In genomic region chr15:80501106-80502096, GRCm38 (mm10) we compare ENCODE assay signal across 22 mouse cellular contexts.
DNase-seq lines count a peak whose midpoint lies in the region; ATAC-seq and TF ChIP-seq lines count a peak whose summit lies in the region.
"Had no signal": no experiment of that assay in that cellular context is flagged by ENCODE, and none has a peak within 500 bp of the region (broad histone marks: within the 10 kb centered on the region; RNA-seq: fewer than 3 reads in every experiment).

No protein-coding gene starts in this region.

- H3K4me1 ChIP-seq in heart, adult 2 months (ENCODE audit: control insufficient read depth, insufficient read depth, low read length) = no peaks in the 10 kb centered on the region
- H3K4me1 ChIP-seq: kidney, embryonic 15.5 days had no signal

- TF ChIP-seq POLR2A in heart, adult 2 months (IDR thresholded peaks at IDR 0.05; ENCODE audit: insufficient read depth, low read depth, low read length) = no peak

- H3K79me2 ChIP-seq in heart, adult 2 months (replicated peaks; ENCODE audit: control insufficient read depth, insufficient read depth, low read length) = no peaks in the 10 kb centered on the region

- no peak overlapping the region for H3K4me3 ChIP-seq in heart, adult 2 months
- H3K4me3 ChIP-seq: embryonic facial prominence, embryonic 13.5 days; forebrain, embryonic 15.5 days; hindbrain, embryonic 15.5 days; kidney, embryonic 15.5 days; midbrain, embryonic 15.5 days had no signal

- ATAC-seq in granulocyte monocyte progenitor cell, adult 5-6 weeks (replicated peaks; ENCODE audit: poor library complexity, severe bottlenecking) = peak; percentile 51
- ATAC-seq: forebrain, embryonic 15.5 days; intestine, embryonic 16.5 days; lung, postnatal 0 days; midbrain, embryonic 15.5 days had no signal

- WGBS in heart, adult 2 months = 81% methylated on average over 21 of the region's 21 CpGs

- TF ChIP-seq EP300 in heart, adult 2 months (IDR thresholded peaks at IDR 0.05; ENCODE audit: insufficient read depth, low read depth, low read length) = no peak

- no peak for TF ChIP-seq CTCF in heart, adult 2 months (IDR thresholded peaks at IDR 0.05)

- no peaks in the 10 kb centered on the region for H3K36me3 ChIP-seq in heart, adult 2 months (ENCODE audit: control insufficient read depth, insufficient read depth, low read length)
- H3K36me3 ChIP-seq: embryonic facial prominence, embryonic 13.5 days; forebrain, embryonic 15.5 days; hindbrain, embryonic 15.5 days; kidney, embryonic 15.5 days; midbrain, embryonic 15.5 days had no signal

- H3K27ac ChIP-seq in heart, adult 2 months = no peak overlapping the region
- H3K27ac ChIP-seq: embryonic facial prominence, embryonic 13.5 days; forebrain, embryonic 15.5 days; hindbrain, embryonic 15.5 days; kidney, embryonic 15.5 days; midbrain, embryonic 15.5 days had no signal

- intact Hi-C loops in heart, adult 2 months (cut with DNase I) = no loop called here
- intact Hi-C loops in left cerebral cortex, postnatal 36 days (cut with DNase I) = loop anchor here (5.0 kb wide), 1 partner anchor 131 kb away; no protein-coding TSS in a partner anchor

- peak; percentile 64 for DNase-seq in heart, adult 11 months
- DNase-seq in heart, adult 2 months = no peak
- peak; percentile 3 for DNase-seq in adipocyte (ENCODE audit: low spot score)
- DNase-seq in cerebellum, adult 9-10 months = peak; percentile 83
- no peak for DNase-seq in adrenal gland, postnatal 14 days
- no peak for DNase-seq in right cerebral cortex, postnatal 25 days
- no peak for DNase-seq in left cerebral cortex, postnatal 36 days (ENCODE audit: low spot score in 2 of 2)
- DNase-seq: adrenal gland, adult 8-10 months; heart, adult 18-20 months; heart, postnatal 36 days; kidney, postnatal 4 days; left cerebral cortex, postnatal 4 days; liver; thymus, postnatal 36 days had no signal

- H3K9ac ChIP-seq in heart, adult 2 months (ENCODE audit: low read depth, low read length) = no peak overlapping the region
- H3K9ac ChIP-seq: embryonic facial prominence, embryonic 13.5 days; forebrain, embryonic 15.5 days; hindbrain, embryonic 15.5 days; kidney, embryonic 15.5 days; midbrain, embryonic 15.5 days had no signal

- H3K27me3 ChIP-seq in heart, adult 2 months (ENCODE audit: control insufficient read depth, insufficient read depth, low read length) = no peaks in the 10 kb centered on the region
- H3K27me3 ChIP-seq: embryonic facial prominence, embryonic 13.5 days; forebrain, embryonic 15.5 days; hindbrain, embryonic 15.5 days; kidney, embryonic 15.5 days; midbrain, embryonic 15.5 days had no signal

Comparison
In these comparisons a context has a peak if more than half of its experiments do, and no peak if none do; other contexts are left out.
1. DNase-seq: peak in heart, adult 11 months (single experiment), adipocyte (single experiment) and cerebellum, adult 9-10 months (single experiment); none in heart, adult 2 months (0 of 2), adrenal gland, postnatal 14 days (single experiment), right cerebral cortex, postnatal 25 days (single experiment) and left cerebral cortex, postnatal 36 days (0 of 2).